Mouse (Mus musculus) stomach, embryonic 15.5 days (tissue): ENCODE results near the gene Srms. TPM values are rescaled to one million over a fixed set of nuclear protein-coding genes. Genes with fewer than 3 reads are reported as not detected.

Source experiments
- ATAC-seq: fragments of 200-750 bp; cut with Nextera tagmentation; 2 replicates; pipeline ENCODE4 v1.8.0; 2017; ENCODE audit warnings: low read depth, moderate number of reproducible peaks, moderate TSS enrichment; ENCODE audit not compliant: insufficient read depth, low FRiP score
- H3K27ac ChIP-seq: fragments of 300-500 bp; sonication (generic); 2 replicates; pipeline ENCODE4 v1.5.1; 2015; ENCODE audit warnings: mild to moderate bottlenecking, inconsistent platforms
- H3K27me3 ChIP-seq: fragments of 300-500 bp; sonication (generic); replicated peaks from 2 replicates; pipeline ENCODE4 v1.6.1; 2015; ENCODE audit warnings: inconsistent platforms
- H3K36me3 ChIP-seq: fragments of 300-500 bp; sonication (generic); 2 replicates; pipeline ENCODE4 v1.6.1; 2015; ENCODE audit warnings: inconsistent platforms
- H3K4me1 ChIP-seq: fragments of 300-500 bp; sonication (generic); 2 replicates; pipeline ENCODE4 v1.6.1; 2015; ENCODE audit warnings: inconsistent platforms
- H3K4me2 ChIP-seq: fragments of 300-500 bp; sonication (generic); 2 replicates; pipeline ENCODE4 v1.6.1; 2015; ENCODE audit warnings: mild to moderate bottlenecking, inconsistent platforms
- H3K4me3 ChIP-seq: fragments of 300-500 bp; sonication (generic); replicated peaks from 2 replicates; pipeline ENCODE4 v1.5.1; 2015; ENCODE audit warnings: inconsistent platforms
- H3K9ac ChIP-seq: fragments of 300-500 bp; sonication (generic); 2 replicates; pipeline ENCODE4 v1.6.1; 2015; ENCODE audit warnings: inconsistent platforms
- H3K9me3 ChIP-seq: fragments of 300-500 bp; sonication (generic); 2 replicates; pipeline ENCODE4 v1.6.1; 2016; ENCODE audit warnings: inconsistent platforms
- WGBS: fragments of 180-500 bp; shearing (Covaris S2); methylation state at CpG from one replicate; pipeline ENCODE4 v1.1.7; 2015; 5-methylcytosine and 5-hydroxymethylcytosine counted together
- polyA plus RNA-seq: library from polyadenylated mRNA; unstranded; fragments of >200 nt; fragmentation: Nextera tagmentation; extraction: Ambion mirVana; gene quantifications from 2 replicates; pipeline ENCODE4 v1.2.1, GENCODE M21; 2015

The Srms gene
- polyA plus RNA-seq, 1 experiment from 2014 or later: 0.18 TPM

GRCm38 (mm10) chr2:181158471-181158870 is 54.5 kb downstream of the Srms start:
- no peak for ATAC-seq
- no peaks in the 10 kb centered on the region for H3K36me3 ChIP-seq

DNA sequence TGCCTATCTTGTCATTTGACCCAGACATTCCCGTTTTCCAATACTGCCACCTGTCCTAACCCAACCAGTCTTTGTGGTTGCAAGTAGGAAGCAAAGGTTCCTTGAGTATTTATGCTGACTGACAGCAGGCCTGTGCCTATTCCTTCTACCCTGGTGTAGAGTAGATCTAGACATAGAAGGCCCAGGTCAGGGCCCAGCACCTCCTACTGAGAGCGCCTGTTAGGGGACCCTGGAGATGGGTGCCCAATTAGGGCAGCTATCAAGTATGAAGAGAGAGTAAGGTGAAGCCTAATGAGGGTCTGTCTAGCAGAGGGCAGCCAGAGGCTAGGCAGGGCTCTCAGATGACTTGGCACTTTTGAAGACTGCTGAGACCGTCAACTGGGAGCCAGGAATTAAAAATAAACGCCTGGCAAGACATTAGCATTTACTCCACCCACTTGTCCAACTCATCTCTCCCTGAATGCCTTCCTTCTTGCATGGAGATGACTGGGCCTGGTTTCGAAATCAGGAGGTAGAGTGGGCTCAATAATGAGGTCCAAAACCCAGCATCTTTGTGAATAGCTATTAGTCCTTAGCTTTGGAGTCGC is 55.2 kb downstream of the Srms start:
- H3K9me3 ChIP-seq: no peaks in the 10 kb centered on the region
- H3K4me2 ChIP-seq: no peak overlapping the region
- WGBS: 75% methylated on average over 6 of the region's 6 CpGs
- peaks cover 5% of the 10 kb centered on the region; the same call in 1 of the 2 replicates for H3K4me1 ChIP-seq
- no peak for ATAC-seq
- peaks cover 43% of the 10 kb centered on the region for H3K27me3 ChIP-seq
- H3K4me3 ChIP-seq: no peak overlapping the region
- no peaks in the 10 kb centered on the region for H3K36me3 ChIP-seq
- no peak overlapping the region for H3K9ac ChIP-seq
- no peak overlapping the region for H3K27ac ChIP-seq

More at GRCm38 (mm10) chr2:181158471-181158870, 54.5 kb downstream of the Srms start:
- Histone ChIP-seq H3K27me3 (peaks cover 43% of the 10 kb centered on the region), H3K27ac (no peak overlapping the region), H3K9ac (no peak overlapping the region), H3K4me2 (no peak overlapping the region), H3K4me1 (peaks cover 5% of the 10 kb centered on the region; the same call in 1 of the 2 replicates), H3K4me3 (no peak overlapping the region), H3K9me3 (no peaks in the 10 kb centered on the region)
- WGBS: 78% methylated on average over 2 of the region's 2 CpGs

DNA sequence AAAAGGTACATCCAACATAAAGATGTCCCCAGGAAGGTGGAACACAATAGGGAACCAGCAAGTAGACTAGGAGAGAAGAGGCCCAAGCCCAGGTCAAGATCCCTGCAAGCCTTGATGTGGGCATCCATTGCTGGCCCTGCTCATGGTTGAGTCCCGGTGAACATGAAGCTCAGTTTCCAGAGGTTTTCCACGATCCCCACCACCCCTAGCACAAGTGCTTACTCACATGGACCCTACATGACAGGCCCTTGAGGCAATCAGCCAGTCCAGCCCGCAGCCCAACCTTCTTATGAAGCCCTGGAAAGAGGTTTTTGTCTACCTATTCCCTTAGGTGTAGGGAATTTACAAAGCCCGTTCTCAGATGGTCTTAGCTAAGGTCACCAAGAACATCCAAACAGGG is 55.8 kb downstream of the Srms start:
- H3K9me3 ChIP-seq: no peaks in the 10 kb centered on the region
- peaks cover 47% of the 10 kb centered on the region for H3K27me3 ChIP-seq
- no peak overlapping the region for H3K4me3 ChIP-seq
- no peaks in the 10 kb centered on the region for H3K36me3 ChIP-seq
- no peak overlapping the region for H3K9ac ChIP-seq
- WGBS: 67% methylated on average over 4 of the region's 4 CpGs
- peaks cover 5% of the 10 kb centered on the region; the same call in 1 of the 2 replicates for H3K4me1 ChIP-seq
- no peak for ATAC-seq
- H3K4me2 ChIP-seq: no peak overlapping the region
- H3K27ac ChIP-seq: no peak overlapping the region

DNA sequence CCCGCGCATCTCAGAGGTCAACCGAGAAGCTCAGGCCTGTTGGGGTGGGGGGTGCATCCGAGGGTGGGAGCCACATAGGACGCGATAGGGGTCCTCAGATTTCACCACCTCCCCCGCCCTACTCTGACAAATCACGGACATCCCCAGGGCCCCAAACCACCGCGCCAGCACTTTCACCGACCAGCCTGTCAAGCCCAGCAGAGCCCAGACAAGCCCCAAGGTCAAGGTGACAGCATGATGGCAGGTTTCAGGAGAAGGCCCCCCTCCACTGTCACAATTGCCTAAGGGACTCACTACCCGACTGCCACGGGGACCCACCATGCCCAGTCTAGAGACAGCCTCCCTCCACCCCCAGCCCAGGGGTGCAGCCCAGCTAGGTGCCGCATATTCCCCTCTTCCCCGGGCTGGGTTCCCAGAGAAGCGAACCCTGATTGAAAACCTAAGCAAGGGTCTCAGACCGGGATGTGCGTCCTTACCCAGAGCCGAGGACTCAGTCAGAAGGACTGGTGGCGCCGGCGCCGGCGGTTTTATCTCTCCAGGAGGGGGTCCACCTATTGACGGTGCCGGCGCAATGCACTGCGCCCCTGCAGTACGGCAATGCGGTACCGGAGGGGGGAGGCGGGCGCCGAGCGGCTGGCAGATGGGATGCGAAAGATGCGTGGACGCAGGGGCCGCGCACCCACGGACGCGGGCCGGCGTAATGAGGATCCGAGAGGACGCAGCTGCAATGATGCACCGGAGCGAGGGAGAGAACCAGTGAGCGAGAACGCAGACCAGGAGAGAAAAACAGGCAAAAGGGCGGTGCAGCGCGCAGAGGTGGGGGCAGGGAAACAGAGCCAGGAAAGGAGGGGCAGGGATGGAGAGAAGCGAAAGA is 56.5 kb downstream of the Srms start, which contains the start of gene Eef1a2:
Gene Eef1a2, minus strand, starts transcription at position 767 of the 874 bp plus-strand sequence.
- Histone ChIP-seq H3K27ac (no peak within 1 kb of the TSS), H3K36me3 (no peaks in the 10 kb centered on the region), H3K9ac (no peak within 1 kb of the TSS), H3K4me1 (peaks cover 5% of the 10 kb centered on the region; the same call in 1 of the 2 replicates), H3K4me3 (peak within 1 kb of the TSS; percentile 18), H3K9me3 (no peaks in the 10 kb centered on the region), H3K4me2 (peak within 1 kb of the TSS; percentile 41), H3K27me3 (peaks cover 47% of the 10 kb centered on the region)
- ATAC-seq: no peak
- WGBS: 6% methylated on average over 55 of the region's 55 CpGs

GRCm38 (mm10) chr2:181155801-181156200 is 57.2 kb downstream of the Srms start:
- no peak overlapping the region for H3K9ac ChIP-seq
- no peak overlapping the region for H3K27ac ChIP-seq
- H3K9me3 ChIP-seq: no peaks in the 10 kb centered on the region
- H3K4me3 ChIP-seq: no peak overlapping the region
- 76% methylated on average over 4 of the region's 4 CpGs for WGBS
- H3K4me2 ChIP-seq: no peak overlapping the region
- peaks cover 49% of the 10 kb centered on the region for H3K27me3 ChIP-seq
- H3K4me1 ChIP-seq: peaks cover 5% of the 10 kb centered on the region; the same call in 1 of the 2 replicates
- ATAC-seq: no peak
- H3K36me3 ChIP-seq: no peaks in the 10 kb centered on the region

Other genes with a start within 250 kb of the Srms start
- gene Arfgap1, start 246.0 kb downstream of the Srms start, polyA plus RNA-seq: 92.7 and 103 TPM in 2 replicates
- gene Col20a1, start 226.7 kb downstream of the Srms start, polyA plus RNA-seq: 0.71 and 1.1 TPM in 2 replicates
- gene Chrna4, start 169.6 kb downstream of the Srms start, polyA plus RNA-seq: 2.2 and 3.0 TPM in 2 replicates
- 1.5 TPM in 2 replicates for gene Kcnq2, start 77.9 kb downstream of the Srms start, polyA plus RNA-seq
- gene Eef1a2, start 56.2 kb downstream of the Srms start, polyA plus RNA-seq: 0.18 and 0.36 TPM in 2 replicates
- gene Ppdpf, start 25.9 kb downstream of the Srms start, polyA plus RNA-seq: 249 and 269 TPM in 2 replicates
- gene Ptk6, start 10.4 kb downstream of the Srms start, polyA plus RNA-seq: 0.12 TPM in 1 of 2 replicates, not detected in the other
- 0.09 and 0.26 TPM in 2 replicates for gene Fndc11, start 6.8 kb upstream of the Srms start, polyA plus RNA-seq
- gene Helz2, start 28.8 kb upstream of the Srms start, polyA plus RNA-seq: 2.1 and 2.3 TPM in 2 replicates
- 12.2 and 13.2 TPM in 2 replicates for gene Gmeb2, start 74.8 kb upstream of the Srms start, polyA plus RNA-seq
- gene Stmn3, start 101.3 kb upstream of the Srms start, polyA plus RNA-seq: 37.6 and 39.0 TPM in 2 replicates
- gene Rtel1, start 106.6 kb upstream of the Srms start, polyA plus RNA-seq: 35.4 and 39.2 TPM in 2 replicates
- gene Zgpat, start 151.7 kb upstream of the Srms start, polyA plus RNA-seq: 36.2 and 38.5 TPM in 2 replicates
- gene Arfrp1, start 152.2 kb upstream of the Srms start, polyA plus RNA-seq: 58.6 and 62.4 TPM in 2 replicates
- 18.2 and 20.2 TPM in 2 replicates for gene Lime1, start 166.9 kb upstream of the Srms start, polyA plus RNA-seq
- gene Zbtb46, start 246.2 kb upstream of the Srms start, polyA plus RNA-seq: 9.7 and 10.0 TPM in 2 replicates